Mouse (Mus musculus): ENCODE data around the gene Rps6kb1.
A peak's percentile ranks its signal among the peaks of the same experiment; 100 is the strongest.

Gene Rps6kb1

GRCm38 (mm10) chr11:86580319-86581113 is 35.9 kb upstream of the Rps6kb1 start:
- DNase-seq (ENCODE audit: low spot score in 2 of 2), result no peak

- no peak for DNase-seq (ENCODE audit: low spot score in 2 of 2)
Measured at GRCm38 (mm10) chr11:86579731-86580318, 35.2 kb upstream of the Rps6kb1 start.

GRCm38 (mm10) chr11:86578809-86579730 is 34.5 kb upstream of the Rps6kb1 start:
- DNase-seq (ENCODE audit: low spot score in 2 of 2), result no peak

- DNase-seq (ENCODE audit: low spot score in 2 of 2), result no peak
Measured at GRCm38 (mm10) chr11:86578106-86578808, 33.7 kb upstream of the Rps6kb1 start.

- no peak for DNase-seq (ENCODE audit: low spot score in 2 of 2)
Measured at GRCm38 (mm10) chr11:86577231-86577630, 32.6 kb upstream of the Rps6kb1 start.

- DNase-seq (ENCODE audit: low spot score in 2 of 2), result no peak
Measured at GRCm38 (mm10) chr11:86575632-86576378, 31.2 kb upstream of the Rps6kb1 start.

- no peak for DNase-seq (ENCODE audit: low spot score in 2 of 2)
Measured at GRCm38 (mm10) chr11:86574408-86574807, 29.8 kb upstream of the Rps6kb1 start.

- DNase-seq (ENCODE audit: low spot score in 2 of 2), result no peak
Measured at GRCm38 (mm10) chr11:86573646-86574231, 29.1 kb upstream of the Rps6kb1 start.

GRCm38 (mm10) chr11:86572623-86573022 is 28.0 kb upstream of the Rps6kb1 start:
- no peak for DNase-seq (ENCODE audit: low spot score in 2 of 2)

GRCm38 (mm10) chr11:86571871-86572270 is 27.3 kb upstream of the Rps6kb1 start:
- DNase-seq (ENCODE audit: low spot score in 2 of 2), result no peak

GRCm38 (mm10) chr11:86571047-86571855 is 26.6 kb upstream of the Rps6kb1 start:
- DNase-seq (ENCODE audit: low spot score in 2 of 2), result no peak

- no peak for DNase-seq (ENCODE audit: low spot score in 2 of 2)
Measured at GRCm38 (mm10) chr11:86570261-86570746, 25.7 kb upstream of the Rps6kb1 start.

- DNase-seq (ENCODE audit: low spot score in 2 of 2), result no peak
Measured at GRCm38 (mm10) chr11:86568425-86568824, 23.8 kb upstream of the Rps6kb1 start.

- no peak for DNase-seq (ENCODE audit: low spot score in 2 of 2)
Measured at GRCm38 (mm10) chr11:86558258-86558657, 13.7 kb upstream of the Rps6kb1 start.

- DNase-seq (ENCODE audit: low spot score in 2 of 2), result no peak
Measured at GRCm38 (mm10) chr11:86553525-86553924, 8.9 kb upstream of the Rps6kb1 start.

GRCm38 (mm10) chr11:86547412-86547811 is 2.8 kb upstream of the Rps6kb1 start:
- DNase-seq (ENCODE audit: low spot score in 2 of 2), result no peak

- DNase-seq (ENCODE audit: low spot score in 2 of 2), result no peak
Measured at GRCm38 (mm10) chr11:86545556-86545955, 951 bp upstream of the Rps6kb1 start.

- DNase-seq (ENCODE audit: low spot score in 2 of 2), result peak in 1 of 2 experiments; percentile 13
Measured at GRCm38 (mm10) chr11:86543960-86544638, 506 bp downstream of the Rps6kb1 start.

- DNase-seq (ENCODE audit: low spot score in 2 of 2), result no peak
Measured at GRCm38 (mm10) chr11:86542851-86543250, 1.8 kb downstream of the Rps6kb1 start.

All from frontal cortex, postnatal 10 days (tissue).